Mouse (Mus musculus): Measurements from ENCODE around the gene Tbata. TPM values are rescaled to one million over a fixed set of nuclear protein-coding genes. Genes with fewer than 3 reads are reported as not detected.

The Tbata gene
- 1 to 10 TPM in 1 of 2 experiments, under 1 TPM in 1; 0.76 to 1.1 TPM for total RNA-seq (2021)

GRCm38 (mm10) chr10:61171654-61172053 is at the start of gene Tbata:
Gene Tbata, plus strand, starts transcription at chr10:61171954.
- intact Hi-C loops (cut with DNase I): no loop called here

GRCm38 (mm10) chr10:61123276-61123913 is 48.4 kb upstream of the Tbata start:
- intact Hi-C loops (cut with DNase I): no loop called here
- no peak for DNase-seq (ENCODE audit: low spot score in 2 of 2)

More at GRCm38 (mm10) chr10:61171654-61172053, at the start of gene Tbata:
- DNase-seq (ENCODE audit: low spot score in 2 of 2): no peak

- intact Hi-C loops (cut with DNase I): no loop called here
- DNase-seq (ENCODE audit: low spot score in 2 of 2): no peak
Observed at GRCm38 (mm10) chr10:61124462-61124861, 47.3 kb upstream of the Tbata start.

GRCm38 (mm10) chr10:61128701-61129365 is 42.9 kb upstream of the Tbata start:
- intact Hi-C loops (cut with DNase I): no loop called here
- no peak for DNase-seq (ENCODE audit: low spot score in 2 of 2)

GRCm38 (mm10) chr10:61130959-61131358 is 40.8 kb upstream of the Tbata start:
- DNase-seq (ENCODE audit: low spot score in 2 of 2): no peak
- intact Hi-C loops (cut with DNase I): no loop called here

- intact Hi-C loops (cut with DNase I): no loop called here
- peak in 1 of 2 experiments; percentile 4 for DNase-seq (ENCODE audit: low spot score in 2 of 2)
Observed at GRCm38 (mm10) chr10:61134041-61134440, 37.7 kb upstream of the Tbata start.

GRCm38 (mm10) chr10:61135226-61135839 is 36.4 kb upstream of the Tbata start:
- intact Hi-C loops (cut with DNase I): no loop called here
- no peak for DNase-seq (ENCODE audit: low spot score in 2 of 2)

GRCm38 (mm10) chr10:61137567-61137966 is 34.2 kb upstream of the Tbata start:
- intact Hi-C loops (cut with DNase I): no loop called here
- no peak for DNase-seq (ENCODE audit: low spot score in 2 of 2)

- intact Hi-C loops (cut with DNase I): no loop called here
- no peak for DNase-seq (ENCODE audit: low spot score in 2 of 2)
Observed at GRCm38 (mm10) chr10:61143343-61143742, 28.4 kb upstream of the Tbata start.

GRCm38 (mm10) chr10:61145766-61146118 is 26.0 kb upstream of the Tbata start:
- intact Hi-C loops (cut with DNase I): no loop called here
- no peak for DNase-seq (ENCODE audit: low spot score in 2 of 2)

GRCm38 (mm10) chr10:61146119-61146806 is 25.5 kb upstream of the Tbata start:
- DNase-seq (ENCODE audit: low spot score in 2 of 2): peak; percentile 43 to 51
- intact Hi-C loops (cut with DNase I): no loop called here

GRCm38 (mm10) chr10:61146807-61147156 is 25.0 kb upstream of the Tbata start:
- peak; percentile 6 to 8 for DNase-seq (ENCODE audit: low spot score in 2 of 2)
- intact Hi-C loops (cut with DNase I): no loop called here

- intact Hi-C loops (cut with DNase I): no loop called here
- peak; percentile 86 to 91 for DNase-seq (ENCODE audit: low spot score in 2 of 2)
Observed at GRCm38 (mm10) chr10:61147157-61148040, 24.4 kb upstream of the Tbata start, which contains the start of gene Sgpl1. Gene Sgpl1, minus strand, starts transcription at chr10:61147703.

GRCm38 (mm10) chr10:61149476-61149875 is 22.3 kb upstream of the Tbata start:
- DNase-seq (ENCODE audit: low spot score in 2 of 2): no peak
- intact Hi-C loops (cut with DNase I): no loop called here

GRCm38 (mm10) chr10:61150616-61151015 is 21.1 kb upstream of the Tbata start:
- intact Hi-C loops (cut with DNase I): no loop called here

GRCm38 (mm10) chr10:61152131-61152530 is 19.6 kb upstream of the Tbata start:
- intact Hi-C loops (cut with DNase I): no loop called here
- no peak for DNase-seq (ENCODE audit: low spot score in 2 of 2)

More at GRCm38 (mm10) chr10:61150616-61151015, 21.1 kb upstream of the Tbata start:
- no peak for DNase-seq (ENCODE audit: low spot score in 2 of 2)

- intact Hi-C loops (cut with DNase I): no loop called here
Observed at GRCm38 (mm10) chr10:61155611-61156010, 16.1 kb upstream of the Tbata start.

GRCm38 (mm10) chr10:61156453-61156852 is 15.3 kb upstream of the Tbata start:
- intact Hi-C loops (cut with DNase I): no loop called here
- DNase-seq (ENCODE audit: low spot score in 2 of 2): no peak

More at GRCm38 (mm10) chr10:61155611-61156010, 16.1 kb upstream of the Tbata start:
- no peak for DNase-seq (ENCODE audit: low spot score in 2 of 2)

- DNase-seq (ENCODE audit: low spot score in 2 of 2): no peak
- intact Hi-C loops (cut with DNase I): no loop called here
Observed at GRCm38 (mm10) chr10:61158594-61158993, 13.2 kb upstream of the Tbata start.

Data from left cerebral cortex, postnatal 25 days (tissue).